Mouse (Mus musculus) spleen, adult 2 months (tissue): ENCODE measurements around the gene Ppm1g.

Experiments used
- CTCF ChIP-seq: fragments of 200-500 bp; IDR thresholded peaks from 2 replicates; pipeline ENCODE4 v1.5.1; 2011; ENCODE audit warnings: mild to moderate bottlenecking, inconsistent platforms; ENCODE audit not compliant: insufficient read depth, insufficient read length, insufficient replicate concordance; ENCODE audit errors: extremely low read depth
- POLR2A ChIP-seq: fragments of 200-500 bp; IDR thresholded peaks from 2 replicates; pipeline ENCODE4 v1.6.1; 2011; ENCODE audit warnings: low read depth, low read length, inconsistent platforms

DNA sequence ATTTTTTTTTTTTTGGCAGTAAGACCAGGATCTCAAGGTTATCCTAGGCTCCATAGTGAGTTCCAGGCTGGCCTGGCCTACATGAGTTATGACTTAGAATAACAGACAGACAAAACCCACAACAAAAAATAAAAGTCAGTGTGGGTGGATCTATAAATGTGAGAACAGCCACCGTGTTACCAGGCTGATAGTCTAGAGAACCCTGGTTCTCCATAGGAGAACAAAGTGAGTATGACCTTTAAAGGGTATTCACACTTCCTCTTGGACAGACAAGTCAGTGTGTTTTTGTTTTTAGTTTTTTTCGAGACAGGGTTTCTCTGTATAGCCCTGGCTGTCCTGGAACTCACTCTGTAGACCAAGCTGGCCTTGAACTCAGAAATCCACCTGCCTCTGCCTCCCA lies 35.5 kb upstream of the Ppm1g start:
- TF ChIP-seq POLR2A (no peak), CTCF (no peak)
